Mouse (Mus musculus) B cell, adult 62 days (primary cell): ENCODE results near the gene Olfr1354. TPM values are rescaled to one million over a fixed set of nuclear protein-coding genes. Genes with fewer than 3 reads are reported as not detected.

Source experiments
- total RNA-seq: library from RNA; stranded (reverse); gene quantifications from 4 replicates; pipeline ENCODE4 v1.2.4, GENCODE M21; 2023

Gene Olfr1354
- not detected in 4 replicates for total RNA-seq

GRCm38 (mm10) chr10:78912871-78913270 is at the start of gene Olfr1354:
Gene Olfr1354 (plus strand): TSS chr10:78913171.

GRCm38 (mm10) chr10:78875240-78875639 is 37.7 kb upstream of the Olfr1354 start, which contains the start of gene Olfr1355:
Gene Olfr1355 (plus strand): TSS chr10:78875540.

GRCm38 (mm10) chr10:78950336-78950735 is 37.4 kb downstream of the Olfr1354 start, which contains the start of gene Olfr8:
Gene Olfr8 (plus strand): TSS chr10:78950636.

GRCm38 (mm10) chr10:78963009-78963408 is 50.0 kb downstream of the Olfr1354 start, which contains the start of gene Olfr1353:
Gene Olfr1353 (plus strand): TSS chr10:78963309.

Other genes with a start within 250 kb of the Olfr1354 start
- gene Casp14, start 194.9 kb upstream of the Olfr1354 start, total RNA-seq, result not detected in 4 replicates
- gene Ccdc105, start 160.1 kb upstream of the Olfr1354 start, total RNA-seq, result not detected in 4 replicates
- gene Slc1a6, start 132.7 kb upstream of the Olfr1354 start, total RNA-seq, result not detected in 4 replicates
- gene Olfr1356, start 61.0 kb upstream of the Olfr1354 start, total RNA-seq, result not detected in 4 replicates
- gene Olfr1355, start 37.6 kb upstream of the Olfr1354 start, total RNA-seq, result not detected in 4 replicates
- not detected in 4 replicates for gene Olfr8, start 37.5 kb downstream of the Olfr1354 start, total RNA-seq
- not detected in 4 replicates for gene Olfr1353, start 50.1 kb downstream of the Olfr1354 start, total RNA-seq
- not detected in 4 replicates for gene Olfr1352, start 67.9 kb downstream of the Olfr1354 start, total RNA-seq
- not detected in 4 replicates for gene Olfr1351, start 99.3 kb downstream of the Olfr1354 start, total RNA-seq
- not detected in 4 replicates for gene Olfr57, start 115.6 kb downstream of the Olfr1354 start, total RNA-seq
- gene 2610008E11Rik, start 184.4 kb downstream of the Olfr1354 start, total RNA-seq, result 16.9 to 20.4 TPM (median 19.5 TPM) in 4 replicates
- not detected in 4 replicates for gene Vmn2r80, start 235.6 kb downstream of the Olfr1354 start, total RNA-seq